Mouse (Mus musculus): ENCODE measurements around the gene Guca2b. TPM values are rescaled to one million over a fixed set of nuclear protein-coding genes. Genes with fewer than 3 reads are reported as not detected.

Guca2b gene
- polyA plus RNA-seq, 1 experiment from 2014 or later: not detected

DNA sequence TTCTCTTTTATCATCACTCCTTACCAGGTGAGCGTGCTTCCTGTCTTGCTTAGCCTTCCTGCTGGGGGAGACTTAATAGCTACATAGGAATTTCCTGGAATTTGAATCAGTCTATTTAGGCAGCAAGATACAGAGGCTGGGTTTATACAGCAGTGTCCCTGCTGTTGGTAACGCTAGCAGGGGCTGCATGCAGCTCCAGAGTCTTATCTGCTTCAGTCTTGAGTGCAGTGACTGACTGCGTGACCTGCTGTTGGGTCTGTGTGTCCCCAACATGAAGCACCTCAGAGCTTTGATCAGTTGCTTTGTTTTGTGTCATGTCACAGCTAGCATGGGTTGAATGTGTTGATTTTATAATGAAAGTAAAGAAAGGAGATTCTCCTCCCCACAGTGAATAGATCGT, 31.4 kb downstream of the Guca2b start:
- Histone ChIP-seq H3K4me2 (ENCODE audit: low read depth, low read length) (no peak overlapping the region), H3K27ac (ENCODE audit: low read length) (no peak overlapping the region), H3K4me3 (ENCODE audit: low read length) (no peak overlapping the region), H3K9me3 (ENCODE audit: control insufficient read depth, low read length) (no peaks in the 10 kb centered on the region), H3K4me1 (replicated peaks; ENCODE audit: control insufficient read depth, insufficient read depth, low read length) (peaks cover 8% of the 10 kb centered on the region), H3K27me3 (ENCODE audit: control insufficient read depth, insufficient read depth, low read depth, low read length) (no peaks in the 10 kb centered on the region), H3K36me3 (ENCODE audit: control insufficient read depth, insufficient read depth, low read length) (peaks cover 22% of the 10 kb centered on the region), H3K9ac (ENCODE audit: low read length) (no peak overlapping the region)
- ATAC-seq (ENCODE audit: low read depth): no peak
- 76% methylated on average over 4 of the region's 4 CpGs for WGBS

DNA sequence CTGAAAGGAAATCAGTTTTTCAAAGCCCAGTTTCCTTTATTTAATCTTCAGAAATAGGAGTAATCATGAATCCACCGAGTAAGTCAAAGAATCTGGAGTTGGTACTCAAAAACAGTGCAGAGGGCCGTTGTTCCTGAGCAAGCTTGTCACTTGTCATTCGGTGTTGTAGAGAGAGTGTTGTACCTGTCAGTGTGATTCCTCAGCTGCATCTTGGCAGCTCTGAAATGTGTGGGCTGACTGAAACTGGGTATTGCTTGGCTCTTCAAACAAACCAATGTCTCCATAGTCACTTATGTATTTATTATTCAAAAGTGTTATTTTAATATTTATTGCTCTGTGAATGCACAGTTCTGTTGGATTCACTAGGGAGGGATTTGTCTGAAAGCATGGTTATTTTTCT, 31.9 kb downstream of the Guca2b start:
- Histone ChIP-seq H3K27me3 (ENCODE audit: control insufficient read depth, insufficient read depth, low read depth, low read length) (no peaks in the 10 kb centered on the region), H3K27ac (ENCODE audit: low read length) (no peak overlapping the region), H3K4me1 (replicated peaks; ENCODE audit: control insufficient read depth, insufficient read depth, low read length) (peaks cover 7% of the 10 kb centered on the region), H3K4me3 (ENCODE audit: low read length) (no peak overlapping the region), H3K36me3 (ENCODE audit: control insufficient read depth, insufficient read depth, low read length) (peaks cover 25% of the 10 kb centered on the region), H3K4me2 (ENCODE audit: low read depth, low read length) (no peak overlapping the region), H3K9ac (ENCODE audit: low read length) (no peak overlapping the region), H3K9me3 (ENCODE audit: control insufficient read depth, low read length) (no peaks in the 10 kb centered on the region)
- no peak for ATAC-seq (ENCODE audit: low read depth)
- WGBS: 67% methylated on average over 3 of the region's 3 CpGs

DNA sequence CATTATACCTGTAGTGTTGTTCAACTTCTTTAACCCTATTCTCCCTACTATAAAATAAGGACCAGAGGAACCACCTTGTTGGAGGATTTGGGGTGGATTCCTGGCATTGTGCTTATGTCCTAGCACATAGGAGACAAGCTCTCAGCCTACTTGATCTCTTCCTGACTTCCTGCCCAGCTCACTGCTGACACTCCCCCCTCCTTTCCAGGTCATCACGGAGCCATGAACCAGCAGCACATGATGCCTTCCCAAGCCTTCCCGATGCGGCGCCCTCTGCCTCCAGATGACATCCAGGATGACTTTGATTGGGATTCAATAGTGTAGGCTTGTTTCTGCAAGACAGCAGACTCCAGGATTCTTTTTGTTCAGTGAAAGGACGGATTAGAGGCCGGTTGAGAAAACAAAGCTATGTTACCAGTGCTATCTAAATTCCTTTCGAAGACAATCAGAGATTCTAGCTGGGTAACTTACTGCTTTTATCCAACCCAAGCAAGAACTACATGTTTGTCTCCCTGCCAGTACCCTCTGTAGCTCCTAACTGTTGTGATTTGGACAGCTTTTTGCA, 32.6 kb downstream of the Guca2b start:
- H3K4me2 ChIP-seq (ENCODE audit: low read depth, low read length): no peak overlapping the region
- no peak overlapping the region for H3K4me3 ChIP-seq (ENCODE audit: low read length)
- WGBS: 70% methylated on average over 7 of the region's 7 CpGs
- no peak overlapping the region for H3K27ac ChIP-seq (ENCODE audit: low read length)
- H3K9me3 ChIP-seq (ENCODE audit: control insufficient read depth, low read length): no peaks in the 10 kb centered on the region
- peaks cover under 1% of the 10 kb centered on the region for H3K4me1 ChIP-seq (replicated peaks; ENCODE audit: control insufficient read depth, insufficient read depth, low read length)
- H3K36me3 ChIP-seq (ENCODE audit: control insufficient read depth, insufficient read depth, low read length): peaks cover 25% of the 10 kb centered on the region
- no peaks in the 10 kb centered on the region for H3K27me3 ChIP-seq (ENCODE audit: control insufficient read depth, insufficient read depth, low read depth, low read length)
- ATAC-seq (ENCODE audit: low read depth): no peak
- H3K9ac ChIP-seq (ENCODE audit: low read length): no peak overlapping the region

DNA sequence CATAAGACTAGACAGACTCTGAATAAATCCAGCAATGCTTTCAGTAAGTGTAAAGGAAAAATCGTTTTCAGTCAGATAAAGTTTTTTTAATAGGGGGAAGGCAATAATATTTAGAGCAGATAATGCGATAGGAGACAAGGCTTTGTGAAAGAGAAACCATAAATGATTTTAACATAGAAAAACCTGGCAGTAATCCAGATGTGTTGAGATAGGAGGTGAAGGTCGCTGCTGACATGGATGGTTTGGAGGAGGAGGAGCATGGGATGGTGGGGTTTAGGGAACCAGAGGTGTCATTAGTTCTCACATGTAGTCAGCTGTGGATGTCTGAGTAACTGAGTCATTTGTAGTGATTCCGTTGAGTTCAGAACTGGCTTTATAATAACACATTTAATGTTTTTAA, 44.0 kb downstream of the Guca2b start:
- H3K36me3 ChIP-seq (ENCODE audit: control insufficient read depth, insufficient read depth, low read length): peaks cover 3% of the 10 kb centered on the region
- ATAC-seq (ENCODE audit: low read depth): no peak
- no peak overlapping the region for H3K27ac ChIP-seq (ENCODE audit: low read length)
- H3K4me3 ChIP-seq (ENCODE audit: low read length): no peak overlapping the region
- 42% methylated on average over 4 of the region's 4 CpGs for WGBS
- no peak overlapping the region for H3K4me2 ChIP-seq (ENCODE audit: low read depth, low read length)
- H3K27me3 ChIP-seq (ENCODE audit: control insufficient read depth, insufficient read depth, low read depth, low read length): no peaks in the 10 kb centered on the region
- H3K9ac ChIP-seq (ENCODE audit: low read length): no peak overlapping the region
- 0 out of 2 replicates have a peak, but pooled peaks cover 3% of the 10 kb centered on the region for H3K4me1 ChIP-seq (replicated peaks; ENCODE audit: control insufficient read depth, insufficient read depth, low read length)
- no peaks in the 10 kb centered on the region for H3K9me3 ChIP-seq (ENCODE audit: control insufficient read depth, low read length)

DNA sequence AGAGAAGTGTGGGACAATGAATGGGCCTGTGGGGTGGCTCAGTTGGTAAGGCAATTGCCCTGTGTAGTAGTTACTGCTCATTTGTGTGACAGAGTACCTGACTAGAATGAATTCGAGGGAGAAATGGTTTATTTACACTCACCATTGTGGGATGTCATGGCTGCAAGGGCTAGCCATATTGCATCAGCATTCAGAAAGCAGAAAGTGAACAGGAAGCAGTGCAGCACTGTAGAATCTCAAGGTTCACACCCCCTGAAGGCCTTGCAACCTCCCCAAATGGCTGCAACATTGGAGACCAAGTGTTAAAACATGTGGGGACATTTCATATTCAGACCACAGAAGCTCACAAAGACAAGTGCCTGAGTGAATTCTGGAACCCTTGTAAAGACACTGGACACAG, 44.7 kb downstream of the Guca2b start:
- H3K4me1 ChIP-seq (replicated peaks; ENCODE audit: control insufficient read depth, insufficient read depth, low read length): 0 out of 2 replicates have a peak, but pooled peaks cover 3% of the 10 kb centered on the region
- ATAC-seq (ENCODE audit: low read depth): no peak
- no peaks in the 10 kb centered on the region for H3K36me3 ChIP-seq (ENCODE audit: control insufficient read depth, insufficient read depth, low read length)
- H3K27ac ChIP-seq (ENCODE audit: low read length): no peak overlapping the region
- H3K9ac ChIP-seq (ENCODE audit: low read length): no peak overlapping the region
- no peaks in the 10 kb centered on the region for H3K9me3 ChIP-seq (ENCODE audit: control insufficient read depth, low read length)
- WGBS: 38% methylated on average over 1 of the region's 1 CpGs
- H3K27me3 ChIP-seq (ENCODE audit: control insufficient read depth, insufficient read depth, low read depth, low read length): no peaks in the 10 kb centered on the region
- H3K4me2 ChIP-seq (ENCODE audit: low read depth, low read length): no peak overlapping the region
- no peak overlapping the region for H3K4me3 ChIP-seq (ENCODE audit: low read length)

DNA sequence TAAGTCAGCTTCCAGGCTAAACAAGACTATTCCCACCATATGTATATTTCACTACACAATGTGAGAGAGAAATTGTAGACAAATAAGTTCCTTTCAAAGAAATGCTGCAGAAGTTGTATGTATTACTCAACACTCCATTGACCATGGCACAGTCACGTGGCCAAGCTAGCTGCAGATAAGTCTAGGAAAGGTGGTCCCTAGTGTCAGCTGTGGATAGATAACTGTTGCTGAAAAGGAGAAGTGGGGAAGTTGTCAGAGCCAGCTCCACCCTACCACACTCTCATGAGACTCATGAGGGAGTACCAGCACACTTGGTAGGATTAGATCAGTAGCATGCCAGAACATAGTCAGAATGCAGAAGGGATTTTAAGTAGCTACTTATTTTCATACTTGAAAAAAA, 49.3 kb downstream of the Guca2b start:
- Histone ChIP-seq H3K36me3 (ENCODE audit: control insufficient read depth, insufficient read depth, low read length) (peaks cover 6% of the 10 kb centered on the region), H3K4me2 (ENCODE audit: low read depth, low read length) (no peak overlapping the region), H3K4me1 (replicated peaks; ENCODE audit: control insufficient read depth, insufficient read depth, low read length) (0 out of 2 replicates have a peak, but pooled peaks cover 3% of the 10 kb centered on the region), H3K9me3 (ENCODE audit: control insufficient read depth, low read length) (no peaks in the 10 kb centered on the region), H3K27me3 (ENCODE audit: control insufficient read depth, insufficient read depth, low read depth, low read length) (no peaks in the 10 kb centered on the region), H3K4me3 (ENCODE audit: low read length) (no peak overlapping the region), H3K27ac (ENCODE audit: low read length) (no peak overlapping the region), H3K9ac (ENCODE audit: low read length) (no peak overlapping the region)
- no peak for ATAC-seq (ENCODE audit: low read depth)
- 69% methylated on average over 1 of the region's 1 CpGs for WGBS

Other genes starting within 250 kb of the Guca2b start
- gene Ccdc30, start 243.4 kb downstream of the Guca2b start, polyA plus RNA-seq (2015; fragmentation: Nextera tagmentation; extraction: Ambion mirVana): 6.1 and 9.3 TPM in 2 replicates
- 31.5 and 33.9 TPM in 2 replicates for gene Ppcs, start 236.5 kb downstream of the Guca2b start, polyA plus RNA-seq (2015; fragmentation: Nextera tagmentation; extraction: Ambion mirVana)
- 2.0 and 2.1 TPM in 2 replicates for gene Zmynd12, start 236.1 kb downstream of the Guca2b start, polyA plus RNA-seq (2015; fragmentation: Nextera tagmentation; extraction: Ambion mirVana)
- 0.50 TPM in 2 replicates for gene Rimkla, start 166.3 kb downstream of the Guca2b start, polyA plus RNA-seq (2015; fragmentation: Nextera tagmentation; extraction: Ambion mirVana)
- 24.1 and 24.9 TPM in 2 replicates for gene Foxj3, start 122.0 kb downstream of the Guca2b start, polyA plus RNA-seq (2015; fragmentation: Nextera tagmentation; extraction: Ambion mirVana)
- gene Frg2f1, start 119.4 kb downstream of the Guca2b start, polyA plus RNA-seq (2015; fragmentation: Nextera tagmentation; extraction: Ambion mirVana): 4.5 and 4.9 TPM in 2 replicates
- gene Guca2a, start 21.2 kb downstream of the Guca2b start, polyA plus RNA-seq (2015; fragmentation: Nextera tagmentation; extraction: Ambion mirVana): 0.64 TPM in 1 of 2 replicates, not detected in the other
- 27.9 and 30.3 TPM in 2 replicates for gene Hivep3, start 74.8 kb upstream of the Guca2b start, polyA plus RNA-seq (2015; fragmentation: Nextera tagmentation; extraction: Ambion mirVana)